Mouse (Mus musculus): ENCODE measurements around the gene Strap.

The Strap gene

DNA sequence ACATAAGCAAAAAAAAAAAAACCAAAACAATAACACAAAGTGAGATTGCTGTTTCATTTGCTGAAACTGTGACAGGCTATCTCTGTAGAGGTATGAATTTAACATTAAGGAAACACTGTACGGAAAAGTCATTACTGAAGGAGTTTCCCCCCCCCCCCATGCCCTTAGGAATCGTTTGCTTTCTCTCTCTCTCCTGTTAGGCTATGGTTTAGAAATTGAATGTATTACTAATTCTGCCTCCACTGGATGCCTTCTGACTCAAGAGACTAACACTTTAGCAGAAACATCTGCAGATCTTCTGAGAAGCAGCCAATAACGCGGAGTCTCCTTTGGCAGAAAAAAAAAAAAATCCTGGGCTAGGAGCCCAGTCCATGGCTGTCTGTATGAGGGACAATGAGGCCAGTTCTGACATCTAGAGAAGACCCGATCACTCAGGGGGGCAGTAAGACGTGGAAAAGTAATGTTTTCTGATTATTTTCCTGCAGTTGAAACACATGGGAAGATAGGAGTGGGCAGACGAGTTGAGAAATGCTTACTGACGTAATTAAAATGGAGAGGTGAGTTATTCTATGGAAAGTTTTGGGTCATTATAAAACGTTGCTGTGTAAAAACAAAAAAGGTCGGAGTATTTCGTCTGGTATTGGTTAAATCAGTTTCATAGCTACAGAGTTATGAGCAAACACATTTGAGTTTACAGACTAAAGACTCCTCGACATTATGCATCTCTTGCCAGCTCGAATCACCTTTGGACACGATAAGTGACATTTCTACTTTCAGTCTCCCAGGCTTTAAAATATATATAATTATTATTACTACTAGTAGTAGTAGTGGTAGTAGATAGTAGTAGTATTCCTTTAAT, 24.5 kb upstream of the Strap start:
- TF ChIP-seq GATA4 (IDR thresholded peaks at IDR 0.05; ENCODE audit: insufficient replicate concordance, low read length): no peak

DNA sequence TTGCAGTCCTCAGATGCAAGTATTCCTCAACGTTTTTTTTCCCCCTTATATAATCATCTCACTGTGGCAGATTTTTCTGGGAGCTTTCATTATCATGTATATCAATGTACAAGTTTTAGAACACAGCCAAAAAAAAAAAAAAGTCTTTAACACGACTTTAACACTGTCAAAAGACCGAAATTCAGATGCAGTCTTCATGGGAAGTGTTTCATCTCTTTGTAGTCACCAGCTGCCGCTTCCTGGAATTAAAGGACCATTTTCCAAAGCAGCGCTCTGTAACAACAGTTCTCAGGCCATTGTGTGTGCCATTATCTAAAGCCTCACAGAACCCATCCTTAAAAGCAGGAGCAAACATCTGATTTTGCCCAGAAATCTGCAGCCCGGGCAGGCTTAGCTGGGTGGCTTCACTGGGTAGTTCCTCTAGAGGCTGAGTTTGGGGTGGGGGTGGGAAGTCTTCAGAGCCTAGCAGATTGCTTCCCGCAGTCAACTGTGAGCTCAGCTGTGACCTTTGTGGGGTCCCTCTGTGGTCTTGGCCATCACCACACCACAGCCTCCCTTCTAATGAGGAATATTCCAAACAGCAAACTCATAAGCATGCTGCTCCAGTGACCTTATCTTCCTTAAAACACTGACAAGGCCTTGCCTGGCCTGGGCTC, 22.1 kb upstream of the Strap start:
- no peak for TF ChIP-seq GATA4 (IDR thresholded peaks at IDR 0.05; ENCODE audit: insufficient replicate concordance, low read length)

- no peak for TF ChIP-seq GATA4 (IDR thresholded peaks at IDR 0.05; ENCODE audit: insufficient replicate concordance, low read length)
These were observed 21.6 kb upstream of the Strap start for GRCm38 (mm10) chr6:137713310-137713664.

GRCm38 (mm10) chr6:137716802-137717201, 18.1 kb upstream of the Strap start:
- no peak for TF ChIP-seq GATA4 (IDR thresholded peaks at IDR 0.05; ENCODE audit: insufficient replicate concordance, low read length)

- no peak for TF ChIP-seq GATA4 (IDR thresholded peaks at IDR 0.05; ENCODE audit: insufficient replicate concordance, low read length)
These were observed 12.5 kb upstream of the Strap start for GRCm38 (mm10) chr6:137722220-137722931.

GRCm38 (mm10) chr6:137723898-137724297, 11.0 kb upstream of the Strap start:
- TF ChIP-seq GATA4 (IDR thresholded peaks at IDR 0.05; ENCODE audit: insufficient replicate concordance, low read length): no peak

DNA sequence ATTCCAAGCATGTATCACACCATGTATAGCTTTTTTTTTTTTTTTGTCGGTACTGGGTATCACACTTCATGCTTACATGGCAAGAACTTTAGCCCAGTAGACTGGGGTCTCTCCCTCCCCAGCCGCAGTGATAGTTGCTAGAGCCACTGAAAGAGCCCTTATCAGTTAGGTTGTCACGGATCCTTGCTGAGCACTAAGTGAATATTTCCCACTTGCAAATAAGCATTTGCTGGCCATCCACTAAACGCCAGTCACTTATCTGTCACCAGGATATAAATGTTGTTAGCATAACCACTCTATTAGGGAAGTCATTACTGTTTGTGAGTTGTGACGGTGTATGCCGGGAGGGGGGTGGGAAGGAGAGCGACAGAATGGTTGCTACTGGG, 425 bp upstream of the Strap start:
- no peak for TF ChIP-seq GATA4 (IDR thresholded peaks at IDR 0.05; ENCODE audit: insufficient replicate concordance, low read length)

DNA sequence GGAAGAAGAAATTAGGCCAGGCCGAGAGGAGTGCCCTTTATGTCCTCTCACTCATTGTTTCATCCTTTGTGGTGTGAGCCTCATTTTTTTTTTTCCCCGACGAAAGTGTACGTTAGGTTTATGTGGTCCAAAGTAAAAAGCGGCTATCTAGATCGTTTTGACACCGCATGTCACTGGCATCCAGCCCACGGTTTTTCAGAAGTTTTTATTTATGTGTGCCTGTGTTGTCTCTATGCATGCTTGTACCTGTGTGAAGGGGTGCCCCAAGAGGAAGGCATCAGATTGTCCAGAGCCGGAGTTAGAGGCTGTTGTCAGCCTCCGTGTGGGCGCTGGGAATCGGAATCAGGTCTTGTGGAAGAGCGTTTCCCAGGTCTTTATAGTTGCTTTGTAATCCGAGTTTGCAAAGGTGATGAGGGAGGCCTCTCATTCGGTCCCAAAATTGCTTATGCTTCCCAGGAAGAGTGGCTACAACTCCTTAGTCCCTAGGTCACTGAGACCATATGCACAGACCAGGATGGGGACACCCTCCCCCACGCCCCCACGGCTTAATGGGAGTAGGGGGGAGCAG, 877 bp downstream of the Strap start:
- no peak for TF ChIP-seq GATA4 (IDR thresholded peaks at IDR 0.05; ENCODE audit: insufficient replicate concordance, low read length)

DNA sequence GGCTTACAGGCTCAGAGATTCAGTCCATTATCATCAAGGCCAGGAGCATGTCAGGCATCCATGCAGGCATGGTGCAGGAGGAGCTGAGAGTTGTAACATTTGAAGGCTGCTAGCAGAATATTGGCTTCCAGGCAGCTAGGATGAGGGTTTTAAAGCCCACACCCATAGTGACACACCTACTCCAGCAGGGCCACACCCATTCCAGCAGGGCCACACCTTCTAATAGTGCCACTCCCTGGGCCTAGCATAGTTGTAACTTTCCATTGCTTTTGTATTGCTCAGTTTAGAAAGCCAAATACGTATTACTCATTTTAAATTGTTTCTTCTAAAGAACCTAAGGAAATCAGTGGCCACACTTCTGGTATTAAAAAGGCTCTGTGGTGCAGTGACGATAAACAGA, 6.1 kb downstream of the Strap start:
- TF ChIP-seq GATA4 (IDR thresholded peaks at IDR 0.05; ENCODE audit: insufficient replicate concordance, low read length): no peak

- peak; percentile 52 for TF ChIP-seq GATA4 (IDR thresholded peaks at IDR 0.05; ENCODE audit: insufficient replicate concordance, low read length)
These were observed 9.8 kb downstream of the Strap start for GRCm38 (mm10) chr6:137744700-137745099.

DNA sequence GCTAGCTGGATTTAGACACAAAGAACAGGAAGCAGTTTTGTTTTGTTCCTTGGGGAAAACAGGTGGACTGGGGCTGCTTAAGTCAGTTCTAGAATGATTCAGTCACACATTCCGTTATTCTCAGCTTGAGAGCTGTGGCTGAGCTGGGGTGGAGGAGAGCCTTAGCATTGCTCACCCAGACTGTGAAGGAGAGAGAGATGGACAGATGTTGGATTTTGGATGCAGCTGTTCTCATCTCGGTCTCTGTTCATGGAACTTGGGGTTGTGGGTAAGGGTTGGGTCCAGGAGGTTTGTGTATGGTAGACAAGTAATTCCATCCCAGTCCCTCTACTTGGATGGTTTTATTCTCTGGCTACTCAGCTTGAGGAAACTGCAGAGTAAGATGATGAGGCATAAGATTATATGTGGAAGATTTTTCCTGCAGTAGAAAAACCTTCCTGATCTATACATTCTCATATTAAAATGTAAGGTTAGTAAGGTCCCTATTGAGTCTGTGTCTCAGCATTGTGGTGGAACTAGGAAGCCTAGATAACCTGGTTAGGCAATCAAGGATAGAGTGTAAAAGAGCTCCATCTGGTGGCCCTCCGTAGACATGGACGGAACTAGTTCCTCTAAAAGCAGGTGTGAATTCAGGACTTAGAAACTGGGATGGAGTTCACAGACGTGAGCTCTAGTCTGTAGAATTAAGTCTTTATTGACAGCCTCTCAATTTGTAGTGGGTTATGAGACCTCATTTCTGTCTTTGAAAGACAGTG, 12.5 kb downstream of the Strap start:
- no peak for TF ChIP-seq GATA4 (IDR thresholded peaks at IDR 0.05; ENCODE audit: insufficient replicate concordance, low read length)

- no peak for TF ChIP-seq GATA4 (IDR thresholded peaks at IDR 0.05; ENCODE audit: insufficient replicate concordance, low read length)
These were observed 16.8 kb downstream of the Strap start for GRCm38 (mm10) chr6:137751551-137752274.

DNA sequence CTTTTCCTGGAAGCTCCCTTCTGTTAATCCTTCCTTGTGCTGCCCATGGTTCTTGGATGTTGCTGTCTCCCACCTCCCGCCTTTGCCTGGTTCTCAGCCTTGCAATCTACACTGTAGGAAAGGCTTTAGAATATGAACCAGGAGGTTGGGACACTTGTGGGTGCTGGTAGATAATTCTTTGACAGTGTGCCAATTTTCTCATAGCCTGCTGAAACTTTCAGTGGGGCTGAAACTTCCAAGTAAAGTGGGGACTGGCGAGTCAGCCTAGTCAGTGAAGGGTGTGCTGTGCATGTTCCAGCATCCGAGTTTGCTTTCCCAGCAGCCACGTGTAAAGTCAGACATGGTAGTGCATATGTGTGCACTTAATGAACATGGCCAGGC, 17.4 kb downstream of the Strap start:
- TF ChIP-seq GATA4 (IDR thresholded peaks at IDR 0.05; ENCODE audit: insufficient replicate concordance, low read length): no peak
